Mouse (Mus musculus) hindbrain, postnatal 0 days (tissue): ENCODE data around the gene Amn. TPM values are rescaled to one million over a fixed set of nuclear protein-coding genes. Genes with fewer than 3 reads are reported as not detected.

Experiments
- ATAC-seq: fragments of 200-750 bp; cut with Nextera tagmentation; 2 replicates; pipeline ENCODE4 v1.8.0; 2017; ENCODE audit warnings: mild to moderate bottlenecking, moderate TSS enrichment, moderate library complexity
- DNase-seq: peaks from one replicate; pipeline ENCODE4 v3.0.0-alpha.2; 2015; ENCODE audit warnings: low spot score
- H3K27ac ChIP-seq: fragments of 300-500 bp; sonication (generic); 2 replicates; pipeline ENCODE4 v1.5.1; 2014; ENCODE audit warnings: mild to moderate bottlenecking
- H3K27me3 ChIP-seq: fragments of 300-500 bp; sonication (generic); 2 replicates; pipeline ENCODE4 v1.6.1; 2014; ENCODE audit warnings: low read length, mixed read lengths; ENCODE audit not compliant: insufficient read depth
- H3K36me3 ChIP-seq: fragments of 300-500 bp; sonication (generic); 2 replicates; pipeline ENCODE4 v1.6.1; 2014; ENCODE audit warnings: low read length, mixed read lengths; ENCODE audit not compliant: insufficient read depth
- H3K4me1 ChIP-seq: fragments of 300-500 bp; sonication (generic); 2 replicates; pipeline ENCODE4 v1.6.1; 2014; ENCODE audit warnings: antibody characterized with exemption, low read length, mixed read lengths; ENCODE audit not compliant: insufficient read depth
- H3K4me2 ChIP-seq: fragments of 300-500 bp; sonication (generic); 2 replicates; pipeline ENCODE4 v1.6.1; 2014; ENCODE audit warnings: low read depth, mild to moderate bottlenecking, low read length, moderate library complexity, mixed read lengths
- H3K4me3 ChIP-seq: fragments of 300-500 bp; sonication (generic); 2 replicates; pipeline ENCODE4 v1.5.1; 2014; ENCODE audit warnings: low read length
- H3K9ac ChIP-seq: fragments of 300-500 bp; sonication (generic); replicated peaks from 2 replicates; pipeline ENCODE4 v1.6.1; 2014; ENCODE audit warnings: mild to moderate bottlenecking, low read length, moderate library complexity, mixed read lengths
- H3K9me3 ChIP-seq: fragments of 300-500 bp; sonication (generic); 2 replicates; pipeline ENCODE4 v1.6.1; 2016; ENCODE audit warnings: low read length, mixed read lengths
- CTCF ChIP-seq: IDR thresholded peaks from 2 replicates; pipeline ENCODE4 v1.5.1; 2016; ENCODE audit warnings: antibody characterized with exemption, control low read depth, low read depth
- WGBS: fragments of 180-500 bp; shearing (Covaris S2); extraction: QIAGEN DNeasy Blood & Tissue Kit; methylation state at CpG from one replicate; pipeline ENCODE4 v1.1.7; 2014; 5-methylcytosine and 5-hydroxymethylcytosine counted together
- polyA plus RNA-seq: library from polyadenylated mRNA; unstranded; fragments of >200 nt; fragmentation: Nextera tagmentation; extraction: Ambion mirVana; gene quantifications from 2 replicates; pipeline ENCODE4 v1.2.1, GENCODE M21; 2015
- total RNA-seq: library from RNA; depleted of rRNA; stranded (reverse); fragments of >200 nt; gene quantifications from 2 replicates; pipeline ENCODE4 v1.2.3, GENCODE M21; 2014; rRNA removed

The Amn gene
- total RNA-seq, result 82.6 and 133 TPM in 2 replicates
- 97.6 and 106 TPM in 2 replicates for polyA plus RNA-seq

DNA sequence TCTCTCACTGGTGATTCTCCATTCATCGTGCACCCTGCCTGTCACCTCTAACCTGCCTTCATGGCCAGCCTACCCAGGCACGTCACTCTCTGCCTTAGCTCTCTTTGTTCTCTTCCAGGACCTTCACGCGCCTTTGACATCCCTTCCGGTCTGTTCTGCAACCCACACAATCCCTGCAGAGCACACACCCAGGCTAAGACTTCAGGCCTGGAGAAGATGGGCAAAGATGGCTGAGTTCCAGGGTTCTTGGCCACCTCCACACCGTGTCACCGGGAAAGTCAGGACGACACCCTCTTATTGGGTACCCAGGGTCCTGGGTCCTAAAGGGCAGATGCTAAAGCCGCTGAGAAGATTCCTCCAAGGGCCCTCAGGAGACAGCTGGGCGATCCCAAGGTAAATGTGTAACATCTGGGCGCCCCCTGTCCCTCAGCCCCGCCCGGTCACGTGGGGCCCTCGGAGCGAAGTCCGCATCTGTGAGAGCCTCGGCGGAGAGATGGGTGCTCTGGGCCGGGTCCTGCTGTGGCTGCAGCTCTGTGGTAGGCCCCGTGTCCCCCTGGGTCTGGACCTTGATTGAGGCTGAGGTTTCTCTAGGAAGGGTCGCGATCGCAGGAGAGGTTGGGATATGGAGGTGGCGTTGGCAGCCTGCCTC is at the start of gene Amn:
Gene Amn, plus strand, starts transcription at position 467 of the 649 bp plus-strand sequence.
- peaks cover 36% of the 10 kb centered on the region for H3K27me3 ChIP-seq
- no peaks in the 10 kb centered on the region for H3K9me3 ChIP-seq
- DNase-seq (no peak), ATAC-seq (no peak)
- no peak for TF ChIP-seq CTCF
- 0 out of 2 replicates have a peak, but pooled peaks cover 7% of the 10 kb centered on the region for H3K4me1 ChIP-seq
- H3K4me3 ChIP-seq, result no peak within 1 kb of the TSS
- H3K9ac ChIP-seq, result no peak within 1 kb of the TSS
- H3K36me3 ChIP-seq, result no peaks in the 10 kb centered on the region
- H3K4me2 ChIP-seq, result no peak within 1 kb of the TSS
- H3K27ac ChIP-seq, result no peak within 1 kb of the TSS
- WGBS, result 38% methylated on average over 25 of the region's 25 CpGs

DNA sequence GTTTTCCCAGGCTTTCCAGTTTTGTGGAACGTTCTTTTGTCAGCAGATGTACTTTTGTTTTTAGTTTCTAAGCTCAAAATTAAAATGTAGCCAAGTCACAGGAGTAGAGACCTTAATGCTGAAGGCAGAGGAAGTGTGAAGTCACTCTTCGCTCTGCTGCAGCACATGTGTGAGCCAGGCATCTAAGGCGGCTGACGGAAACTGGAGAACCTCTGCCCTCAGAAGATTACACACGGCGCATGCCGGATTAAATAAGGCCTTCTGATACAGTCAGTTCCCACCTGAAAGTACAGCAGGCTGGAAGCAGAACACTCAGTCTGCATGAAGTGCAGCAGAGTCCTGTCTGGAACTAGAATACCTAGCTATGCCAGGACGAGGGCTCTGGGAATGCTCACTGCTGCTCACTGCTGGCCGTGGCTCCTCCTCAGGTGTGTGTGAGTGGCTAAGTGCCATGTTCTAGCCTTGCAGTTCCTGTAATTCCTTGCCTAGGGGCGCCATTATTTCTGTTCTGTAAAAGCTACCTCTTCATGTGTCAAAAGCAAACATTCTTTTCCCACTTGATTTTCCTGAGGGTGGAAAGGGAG is 45.6 kb upstream of the Amn start:
- Histone ChIP-seq H3K27me3 (no peaks in the 10 kb centered on the region), H3K4me3 (no peak overlapping the region), H3K36me3 (peaks cover 22% of the 10 kb centered on the region; the same call in 1 of the 2 replicates), H3K9ac (no peak overlapping the region), H3K9me3 (no peaks in the 10 kb centered on the region), H3K27ac (peak overlapping the region; percentile 6; the same call in 1 of the 2 replicates), H3K4me1 (no peaks in the 10 kb centered on the region), H3K4me2 (no peak overlapping the region)
- no peak for ATAC-seq
- TF ChIP-seq CTCF, result no peak
- DNase-seq, result no peak
- 65% methylated on average over 10 of the region's 10 CpGs for WGBS

DNA sequence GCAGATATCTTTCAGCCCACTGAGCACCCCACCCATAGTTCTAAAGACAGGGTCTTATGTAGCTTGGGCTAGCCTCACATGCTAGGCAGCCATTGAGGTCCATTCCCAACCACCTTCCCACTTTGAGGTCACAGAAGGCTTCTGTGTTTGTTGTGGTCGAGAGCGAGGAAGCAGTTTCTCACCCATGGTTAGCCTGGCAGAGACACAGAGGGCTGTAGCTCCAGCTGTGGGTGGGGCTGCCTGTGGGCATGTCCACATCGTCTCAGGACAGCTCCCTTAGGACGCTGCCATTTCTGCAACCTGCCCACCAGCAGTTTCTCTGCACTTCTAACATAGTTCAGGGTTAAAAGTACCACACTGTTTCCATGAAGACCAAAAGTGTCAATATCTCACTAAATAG is 43.5 kb upstream of the Amn start:
- no peaks in the 10 kb centered on the region for H3K9me3 ChIP-seq
- ATAC-seq (no peak), DNase-seq (no peak)
- H3K4me2 ChIP-seq, result no peak overlapping the region
- no peaks in the 10 kb centered on the region for H3K27me3 ChIP-seq
- H3K9ac ChIP-seq, result no peak overlapping the region
- no peak for TF ChIP-seq CTCF
- 85% methylated on average over 4 of the region's 4 CpGs for WGBS
- no peak overlapping the region for H3K4me3 ChIP-seq
- no peaks in the 10 kb centered on the region for H3K4me1 ChIP-seq
- no peak overlapping the region for H3K27ac ChIP-seq
- peaks cover 7% of the 10 kb centered on the region; the same call in 1 of the 2 replicates for H3K36me3 ChIP-seq

DNA sequence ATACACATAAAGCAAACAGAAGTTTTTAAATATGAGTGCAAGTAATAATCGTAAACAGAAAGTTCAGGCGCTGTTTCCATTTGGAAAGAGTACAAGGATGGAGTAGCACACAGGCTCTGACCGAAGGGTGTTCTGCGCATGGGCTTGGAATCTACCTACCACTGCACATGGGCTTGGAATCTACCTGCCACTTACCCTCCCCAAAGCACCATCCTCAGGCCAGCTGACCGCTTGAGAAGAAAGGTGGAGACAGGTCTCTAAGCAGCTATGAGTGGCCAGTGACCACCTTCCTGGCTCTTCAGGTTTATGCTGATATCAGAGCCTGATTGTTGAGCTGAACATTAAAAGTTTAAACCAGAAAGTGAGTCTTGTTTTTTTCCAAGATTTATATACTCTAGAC is 42.4 kb upstream of the Amn start:
- Histone ChIP-seq H3K4me2 (no peak overlapping the region), H3K27me3 (no peaks in the 10 kb centered on the region), H3K9me3 (no peaks in the 10 kb centered on the region), H3K4me1 (no peaks in the 10 kb centered on the region), H3K36me3 (peaks cover 6% of the 10 kb centered on the region; the same call in 1 of the 2 replicates), H3K9ac (no peak overlapping the region), H3K4me3 (no peak overlapping the region), H3K27ac (no peak overlapping the region)
- DNase-seq, result no peak
- ATAC-seq, result no peak
- no peak for TF ChIP-seq CTCF
- WGBS, result 95% methylated on average over 5 of the region's 5 CpGs

DNA sequence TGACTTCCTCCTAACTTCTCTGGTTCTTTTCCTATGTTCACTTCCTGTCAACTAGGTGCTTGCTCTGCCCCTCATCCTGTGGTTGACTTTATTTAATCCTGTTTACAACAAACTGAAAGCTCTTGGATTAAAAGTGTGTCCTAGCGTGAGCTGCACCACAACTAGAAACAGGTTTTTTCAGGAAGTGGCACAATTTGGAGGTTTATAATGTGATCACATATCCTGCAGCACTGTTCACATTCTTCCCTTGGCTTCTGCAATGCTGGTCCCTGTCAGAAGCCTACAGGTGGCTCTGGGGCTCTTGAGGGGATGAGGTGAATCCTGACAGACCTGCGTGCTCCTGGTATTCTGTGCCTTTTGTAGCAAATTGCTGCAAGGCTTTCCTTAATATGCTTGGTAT is 40.1 kb upstream of the Amn start:
- 97% methylated on average over 2 of the region's 2 CpGs for WGBS
- ATAC-seq (no peak), DNase-seq (no peak)
- Histone ChIP-seq H3K4me1 (no peaks in the 10 kb centered on the region), H3K4me2 (no peak overlapping the region), H3K9ac (no peak overlapping the region), H3K9me3 (no peaks in the 10 kb centered on the region), H3K27me3 (no peaks in the 10 kb centered on the region), H3K36me3 (peaks cover 6% of the 10 kb centered on the region; the same call in 1 of the 2 replicates), H3K4me3 (no peak overlapping the region), H3K27ac (no peak overlapping the region)
- TF ChIP-seq CTCF, result no peak

DNA sequence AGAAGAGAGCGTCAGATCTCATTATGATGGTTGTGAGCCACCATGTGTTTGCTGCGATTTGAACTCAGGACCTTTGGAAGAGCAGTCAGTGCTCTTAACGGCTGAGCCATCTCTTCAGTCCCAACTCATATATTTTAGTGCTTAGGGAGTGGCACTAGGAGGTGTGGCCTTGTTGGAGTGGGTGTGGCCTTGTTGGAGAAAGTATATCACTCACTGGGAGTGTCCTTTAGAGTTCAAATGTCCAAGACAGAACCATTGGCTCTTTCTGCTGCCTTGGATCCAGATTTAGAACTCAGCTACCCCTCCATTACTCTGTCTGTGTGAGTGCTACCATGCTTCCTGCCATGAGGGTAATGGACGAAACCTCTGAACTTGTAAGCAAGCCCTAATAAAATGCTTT is 37.1 kb upstream of the Amn start:
- no peak for DNase-seq
- Histone ChIP-seq H3K36me3 (no peaks in the 10 kb centered on the region), H3K27me3 (no peaks in the 10 kb centered on the region), H3K9ac (no peak overlapping the region), H3K9me3 (no peaks in the 10 kb centered on the region), H3K4me2 (no peak overlapping the region), H3K4me1 (0 out of 2 replicates have a peak, but pooled peaks cover 9% of the 10 kb centered on the region), H3K27ac (no peak overlapping the region), H3K4me3 (no peak overlapping the region)
- TF ChIP-seq CTCF, result no peak
- 94% methylated on average over 4 of the region's 4 CpGs for WGBS
- no peak for ATAC-seq

DNA sequence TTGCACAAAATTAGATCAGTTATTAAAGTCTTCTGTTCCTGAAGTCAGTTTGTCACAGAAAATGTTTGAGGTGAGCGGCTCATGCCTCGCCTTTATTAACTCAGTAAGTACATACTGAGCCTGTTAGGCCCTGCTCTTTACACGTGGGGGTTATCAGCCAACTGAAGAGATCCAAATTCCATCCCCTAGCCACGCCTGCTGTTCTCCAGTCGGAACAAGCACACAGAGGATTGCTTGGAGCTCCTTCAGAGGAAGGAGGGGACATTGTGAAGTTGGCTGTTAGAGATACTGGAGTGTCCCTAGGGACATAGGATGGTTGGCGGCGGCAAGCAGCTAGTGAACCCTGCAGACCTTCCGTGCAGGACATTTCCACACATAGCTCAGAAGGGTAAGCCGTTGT is 36.5 kb upstream of the Amn start:
- no peak for ATAC-seq
- no peak overlapping the region for H3K4me3 ChIP-seq
- H3K36me3 ChIP-seq, result no peaks in the 10 kb centered on the region
- WGBS, result 85% methylated on average over 9 of the region's 9 CpGs
- H3K9ac ChIP-seq, result no peak overlapping the region
- H3K27me3 ChIP-seq, result no peaks in the 10 kb centered on the region
- no peak overlapping the region for H3K4me2 ChIP-seq
- H3K27ac ChIP-seq, result no peak overlapping the region
- no peak for DNase-seq
- no peak for TF ChIP-seq CTCF
- 0 out of 2 replicates have a peak, but pooled peaks cover 9% of the 10 kb centered on the region for H3K4me1 ChIP-seq
- H3K9me3 ChIP-seq, result no peaks in the 10 kb centered on the region
